Mouse (Mus musculus): ENCODE measurements at regions not wholly inside any gene's neighbourhood (a gene's known extent, or its start where the extent isn't known, plus 50 kb on each side); places are given as distances from the start of the nearest gene placed in this dataset.

DNA sequence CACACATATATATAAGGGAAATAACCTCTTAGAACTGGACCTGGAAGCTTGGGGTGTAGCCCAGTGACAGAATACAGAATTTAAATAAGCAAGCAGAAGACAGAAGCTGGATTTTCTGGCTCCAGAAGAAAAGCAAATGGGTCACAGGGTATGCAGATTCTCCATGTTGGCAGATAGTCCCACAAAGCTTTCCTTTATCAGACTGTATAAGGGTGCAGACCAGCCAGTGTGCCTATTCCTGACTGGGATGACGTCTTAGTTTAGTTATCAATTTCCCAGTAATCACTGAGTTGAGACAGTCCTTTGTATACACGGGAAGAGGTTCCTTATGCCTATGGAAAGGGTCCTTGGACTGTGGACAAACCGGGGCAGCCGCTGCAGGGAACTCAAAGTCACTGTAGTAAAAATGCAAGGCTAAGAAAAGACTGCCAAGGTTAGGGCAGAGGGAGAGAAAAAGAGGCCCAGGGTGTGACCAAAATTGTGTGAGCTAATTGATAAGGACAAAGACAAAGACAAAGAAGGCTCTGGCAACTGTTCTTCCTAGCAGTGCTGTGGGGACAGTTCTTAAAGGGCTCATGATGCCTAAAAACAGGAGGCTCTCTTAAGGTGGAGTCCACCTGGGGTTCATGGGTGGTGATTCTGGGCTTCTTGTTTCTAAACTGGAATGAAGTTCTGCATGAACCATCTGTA lies 459.7 kb upstream of the Sall1 start:
- TF ChIP-seq CTCF (IDR thresholded peaks at IDR 0.05; ENCODE audit: low read depth) (no peak), EP300 (IDR thresholded peaks at IDR 0.05; ENCODE audit: low read depth) (no peak)
